Mouse (Mus musculus) kidney, embryonic 16.5 days (tissue): Measurements from ENCODE around the gene Endov. TPM values are rescaled to one million over a fixed set of nuclear protein-coding genes. Genes with fewer than 3 reads are reported as not detected.

Experiments used
- ATAC-seq: fragments of 200-750 bp; cut with Nextera tagmentation; 2 replicates; pipeline ENCODE4 v1.8.0; 2017; ENCODE audit warnings: moderate TSS enrichment; ENCODE audit not compliant: low FRiP score, low TSS enrichment
- H3K27ac ChIP-seq: fragments of 300-500 bp; sonication (generic); 2 replicates; pipeline ENCODE4 v1.5.1; 2014; ENCODE audit warnings: low read length
- H3K27me3 ChIP-seq: fragments of 300-500 bp; sonication (generic); 2 replicates; pipeline ENCODE4 v1.6.1; 2014; ENCODE audit warnings: low read length, control low read depth, mixed read lengths; ENCODE audit not compliant: insufficient read depth
- H3K36me3 ChIP-seq: fragments of 300-500 bp; sonication (generic); 2 replicates; pipeline ENCODE4 v1.6.1; 2014; ENCODE audit warnings: low read length, control low read depth, mixed read lengths; ENCODE audit not compliant: insufficient read depth
- H3K4me1 ChIP-seq: fragments of 300-500 bp; sonication (generic); 2 replicates; pipeline ENCODE4 v1.6.1; 2014; ENCODE audit warnings: low read length, control low read depth, mixed read lengths; ENCODE audit not compliant: insufficient read depth
- H3K4me2 ChIP-seq: fragments of 300-500 bp; sonication (generic); replicated peaks from 2 replicates; pipeline ENCODE4 v1.6.1; 2014; ENCODE audit warnings: low read depth, low read length
- H3K4me3 ChIP-seq: fragments of 300-500 bp; sonication (generic); 2 replicates; pipeline ENCODE4 v1.5.1; 2014; ENCODE audit warnings: mild to moderate bottlenecking, low read length
- H3K9ac ChIP-seq: fragments of 300-500 bp; sonication (generic); replicated peaks from 2 replicates; pipeline ENCODE4 v1.6.1; 2014; ENCODE audit warnings: low read length
- H3K9me3 ChIP-seq: fragments of 300-500 bp; sonication (generic); 2 replicates; pipeline ENCODE4 v1.6.1; 2016; ENCODE audit warnings: low read length, control low read depth
- WGBS: fragments of 180-500 bp; shearing (Covaris S2); extraction: QIAGEN DNeasy Blood & Tissue Kit; methylation state at CpG from one replicate; pipeline ENCODE4 v1.1.7; 2014; 5-methylcytosine and 5-hydroxymethylcytosine counted together
- polyA plus RNA-seq: library from polyadenylated mRNA; unstranded; fragments of >200 nt; fragmentation: Nextera tagmentation; extraction: Ambion mirVana; gene quantifications from 2 replicates; pipeline ENCODE4 v1.2.1, GENCODE M21; 2015

Endov gene
- polyA plus RNA-seq, 1 experiment from 2014 or later, result 18.0 TPM

DNA sequence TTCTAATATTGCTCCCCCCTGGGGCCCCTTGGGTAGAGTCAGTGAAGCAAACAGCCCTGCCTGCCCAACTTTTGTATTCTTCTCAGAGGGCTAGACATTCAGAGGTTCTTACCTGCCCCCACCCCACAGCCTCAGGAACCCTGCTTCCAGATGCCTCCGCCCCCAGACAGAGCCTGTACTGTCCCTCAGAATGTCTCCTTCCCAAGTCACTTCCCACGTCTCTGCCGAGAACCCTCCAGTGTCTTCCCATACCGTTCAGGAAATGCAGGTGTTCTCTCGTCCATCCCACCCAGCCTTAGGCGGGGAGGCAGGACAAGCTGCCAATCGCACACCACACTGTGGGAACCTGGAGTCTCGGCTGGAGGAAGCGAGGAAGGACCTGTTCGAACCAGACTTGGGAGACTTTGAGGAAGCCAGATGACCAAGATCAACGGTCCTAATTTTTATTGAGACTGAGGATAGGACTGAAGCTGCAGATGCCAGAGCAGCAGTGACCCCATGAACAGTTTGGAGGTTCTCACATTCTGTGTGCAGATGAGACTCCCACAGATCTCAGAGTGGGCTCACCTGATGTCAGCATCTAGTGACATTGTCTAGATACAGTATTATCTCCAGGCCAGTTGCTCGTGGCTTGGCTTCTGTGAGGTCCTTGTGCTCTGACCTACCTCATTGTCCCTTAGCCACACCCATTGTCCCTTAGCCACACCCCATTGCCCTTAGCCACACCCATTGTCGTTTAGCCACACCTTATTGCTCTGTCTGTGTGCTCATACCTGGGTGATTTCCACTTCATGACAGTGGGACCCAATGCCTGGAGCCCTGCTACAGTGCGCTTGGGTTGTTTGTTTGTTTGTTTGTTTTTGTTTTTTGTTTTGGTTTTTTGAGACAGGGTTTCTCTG lies 35.2 kb downstream of the Endov start:
- Histone ChIP-seq H3K27me3 (no peaks in the 10 kb centered on the region), H3K9ac (no peak overlapping the region), H3K27ac (no peak overlapping the region), H3K4me1 (no peaks in the 10 kb centered on the region), H3K9me3 (no peaks in the 10 kb centered on the region; the same call in 1 of the 2 replicates), H3K4me3 (no peak overlapping the region), H3K36me3 (no peaks in the 10 kb centered on the region), H3K4me2 (no peak overlapping the region)
- ATAC-seq, result no peak
- 81% methylated on average over 14 of the region's 14 CpGs for WGBS

- no peak overlapping the region for H3K4me3 ChIP-seq
- H3K9ac ChIP-seq, result no peak overlapping the region
- no peak for ATAC-seq
- H3K27ac ChIP-seq, result no peak overlapping the region
- no peaks in the 10 kb centered on the region for H3K36me3 ChIP-seq
- no peaks in the 10 kb centered on the region for H3K4me1 ChIP-seq
- no peaks in the 10 kb centered on the region for H3K27me3 ChIP-seq
- H3K9me3 ChIP-seq, result no peaks in the 10 kb centered on the region
- H3K4me2 ChIP-seq, result no peak overlapping the region
- 61% methylated on average over 11 of the region's 11 CpGs for WGBS
These were observed 37.8 kb downstream of the Endov start for GRCm38 (mm10) chr11:119528930-119529329.

- H3K4me2 ChIP-seq, result no peak overlapping the region
- H3K4me3 ChIP-seq, result no peak overlapping the region
- ATAC-seq, result no peak
- H3K27ac ChIP-seq, result no peak overlapping the region
- H3K36me3 ChIP-seq, result no peaks in the 10 kb centered on the region
- H3K9me3 ChIP-seq, result no peaks in the 10 kb centered on the region
- H3K9ac ChIP-seq, result no peak overlapping the region
- H3K4me1 ChIP-seq, result no peaks in the 10 kb centered on the region
- no peaks in the 10 kb centered on the region for H3K27me3 ChIP-seq
- WGBS, result 71% methylated on average over 8 of the region's 8 CpGs
These were observed 41.3 kb downstream of the Endov start for GRCm38 (mm10) chr11:119532460-119532859.

DNA sequence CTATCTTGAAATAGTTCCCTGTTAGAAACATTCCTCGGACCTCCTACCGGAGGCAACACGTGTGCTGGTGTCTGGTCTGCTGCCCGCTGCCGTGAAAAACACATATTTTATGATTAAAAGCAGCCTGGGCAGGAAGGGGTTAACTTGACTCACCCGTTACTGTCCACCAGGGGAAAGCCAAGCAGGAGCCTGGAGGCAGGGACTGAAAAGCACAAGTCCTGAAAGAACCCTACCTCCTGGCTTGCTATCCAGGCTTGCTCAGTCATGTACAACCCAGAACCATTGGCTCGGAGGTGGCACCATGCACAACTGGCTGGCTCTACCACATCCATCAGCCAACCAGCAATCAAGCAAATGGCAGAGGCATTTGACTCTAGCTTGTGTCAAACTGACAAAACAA lies 42.6 kb downstream of the Endov start:
- 63% methylated on average over 7 of the region's 7 CpGs for WGBS
- no peak overlapping the region for H3K27ac ChIP-seq
- no peaks in the 10 kb centered on the region for H3K27me3 ChIP-seq
- H3K36me3 ChIP-seq, result no peaks in the 10 kb centered on the region
- no peak overlapping the region for H3K9ac ChIP-seq
- H3K4me3 ChIP-seq, result no peak overlapping the region
- ATAC-seq, result no peak
- no peak overlapping the region for H3K4me2 ChIP-seq
- H3K4me1 ChIP-seq, result no peaks in the 10 kb centered on the region
- H3K9me3 ChIP-seq, result no peaks in the 10 kb centered on the region

DNA sequence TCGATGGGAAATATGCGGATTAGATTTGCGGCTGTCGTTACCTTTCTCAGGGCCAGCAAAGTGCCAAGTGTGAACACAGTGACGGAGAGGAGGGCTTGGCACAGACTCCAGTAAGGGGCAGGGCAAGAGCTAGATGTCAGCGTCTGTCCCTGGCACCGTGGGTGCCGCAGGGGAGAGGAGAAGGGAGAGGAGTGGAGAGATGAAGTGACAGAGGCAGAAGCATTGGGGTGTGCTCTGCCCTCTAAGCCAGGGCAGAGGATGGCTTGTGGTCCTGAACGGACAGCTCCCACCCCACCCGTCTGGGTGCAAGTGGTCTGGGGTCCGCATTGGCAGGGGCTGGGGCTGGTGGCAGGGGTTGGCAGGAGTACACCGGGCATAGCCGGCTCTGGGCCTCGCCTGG lies 48.8 kb downstream of the Endov start:
- Histone ChIP-seq H3K4me2 (no peak overlapping the region), H3K36me3 (no peaks in the 10 kb centered on the region), H3K27ac (no peak overlapping the region), H3K27me3 (peaks cover 28% of the 10 kb centered on the region), H3K9me3 (no peaks in the 10 kb centered on the region), H3K4me3 (no peak overlapping the region), H3K9ac (no peak overlapping the region), H3K4me1 (no peaks in the 10 kb centered on the region)
- WGBS, result 36% methylated on average over 14 of the region's 14 CpGs
- no peak for ATAC-seq

DNA sequence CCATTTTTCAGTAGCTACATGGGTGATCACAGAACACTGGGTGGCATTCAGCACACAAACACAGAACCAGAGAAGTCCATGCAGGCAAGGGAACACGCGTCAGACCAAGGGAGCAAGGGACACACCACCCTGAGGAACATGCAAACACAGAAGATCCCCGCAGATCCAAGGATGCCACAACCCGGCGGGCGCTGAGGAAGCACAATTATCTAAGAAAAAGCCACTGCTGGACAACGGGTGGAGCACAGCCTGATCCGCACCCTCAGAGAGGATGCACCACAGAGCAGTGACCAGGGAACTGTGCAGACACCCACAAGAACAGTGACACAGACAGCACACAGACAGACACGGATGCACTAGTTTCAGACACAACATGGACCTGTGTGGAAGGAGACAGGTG lies 49.4 kb downstream of the Endov start:
- Histone ChIP-seq H3K27ac (no peak overlapping the region), H3K4me1 (peaks cover 1% of the 10 kb centered on the region), H3K36me3 (no peaks in the 10 kb centered on the region), H3K4me3 (no peak overlapping the region), H3K9me3 (no peaks in the 10 kb centered on the region), H3K4me2 (no peak overlapping the region), H3K9ac (no peak overlapping the region), H3K27me3 (peaks cover 34% of the 10 kb centered on the region)
- no peak for ATAC-seq
- WGBS, result 80% methylated on average over 9 of the region's 9 CpGs

GRCm38 (mm10) chr11:119541082-119541481 lies 49.9 kb downstream of the Endov start:
- H3K4me2 ChIP-seq, result no peak overlapping the region
- H3K9me3 ChIP-seq, result no peaks in the 10 kb centered on the region
- peaks cover 39% of the 10 kb centered on the region for H3K27me3 ChIP-seq
- WGBS, result 68% methylated on average over 9 of the region's 9 CpGs
- H3K36me3 ChIP-seq, result no peaks in the 10 kb centered on the region
- H3K4me3 ChIP-seq, result no peak overlapping the region
- ATAC-seq, result no peak
- peaks cover 6% of the 10 kb centered on the region for H3K4me1 ChIP-seq
- H3K9ac ChIP-seq, result no peak overlapping the region
- no peak overlapping the region for H3K27ac ChIP-seq

GRCm38 (mm10) chr11:119542371-119542770 lies 51.2 kb downstream of the Endov start:
- Histone ChIP-seq H3K27me3 (peaks cover 51% of the 10 kb centered on the region), H3K9me3 (no peaks in the 10 kb centered on the region), H3K4me1 (peaks cover 19% of the 10 kb centered on the region), H3K9ac (no peak overlapping the region), H3K36me3 (no peaks in the 10 kb centered on the region), H3K4me2 (no peak overlapping the region), H3K27ac (no peak overlapping the region), H3K4me3 (no peak overlapping the region)
- ATAC-seq, result no peak
- 47% methylated on average over 9 of the region's 9 CpGs for WGBS

DNA sequence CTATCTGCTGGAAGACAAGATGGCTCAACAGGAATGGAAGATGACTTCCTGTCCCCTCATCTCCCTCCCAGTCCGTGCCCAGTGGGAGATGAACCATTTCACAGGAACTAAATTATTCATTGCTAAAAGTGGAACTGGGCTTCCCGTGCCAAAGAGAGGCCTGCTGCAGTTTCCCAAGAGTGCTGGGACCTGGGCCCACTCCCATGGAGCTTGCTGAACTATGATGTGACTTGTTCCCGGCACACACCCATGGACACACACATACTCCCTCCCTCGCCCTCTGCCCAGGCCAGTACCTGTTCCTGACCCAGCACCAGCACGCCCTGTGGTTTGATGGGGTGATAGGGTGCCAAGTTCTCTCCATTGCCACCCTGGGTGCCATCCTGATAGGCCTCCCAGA lies 51.7 kb downstream of the Endov start:
- H3K4me1 ChIP-seq, result peaks cover 24% of the 10 kb centered on the region
- no peak overlapping the region for H3K4me2 ChIP-seq
- no peaks in the 10 kb centered on the region for H3K36me3 ChIP-seq
- 77% methylated on average over 5 of the region's 5 CpGs for WGBS
- no peak overlapping the region for H3K9ac ChIP-seq
- no peak for ATAC-seq
- H3K27ac ChIP-seq, result no peak overlapping the region
- H3K4me3 ChIP-seq, result no peak overlapping the region
- no peaks in the 10 kb centered on the region for H3K9me3 ChIP-seq
- H3K27me3 ChIP-seq, result peaks cover 56% of the 10 kb centered on the region

DNA sequence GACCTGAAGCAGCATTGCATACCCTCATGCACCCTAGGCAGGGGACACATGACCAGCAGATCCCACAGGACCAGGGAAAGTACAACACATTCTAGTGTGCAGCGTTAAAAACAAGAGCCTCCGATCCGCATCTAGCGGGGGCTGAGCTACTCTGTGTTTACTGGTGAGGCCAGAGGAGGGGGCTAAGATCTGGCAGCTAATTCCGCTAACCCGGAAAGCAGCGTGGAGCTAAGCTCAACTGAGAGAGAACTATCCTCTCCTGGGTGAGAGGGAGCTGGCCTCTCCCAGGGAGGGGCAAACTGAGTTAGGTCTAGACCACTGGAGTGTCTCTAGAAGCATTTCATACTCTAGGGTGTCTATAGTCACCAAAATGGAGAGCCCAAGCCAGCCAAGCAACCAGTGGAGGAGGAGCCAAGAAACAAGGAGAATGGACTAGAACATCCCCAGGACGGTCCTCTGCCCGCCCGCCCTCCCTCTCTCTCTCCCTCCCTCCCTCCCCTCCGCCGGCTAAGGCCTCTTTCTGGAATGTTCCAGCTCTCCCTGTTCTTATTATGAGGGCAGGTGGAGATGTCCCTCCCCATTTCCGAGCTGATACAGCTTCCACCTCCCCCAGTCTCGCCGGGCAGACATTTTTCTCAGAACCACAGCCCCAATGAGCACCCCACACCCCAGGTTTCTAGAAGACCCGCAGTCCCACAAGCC lies 52.8 kb downstream of the Endov start:
- ATAC-seq, result no peak
- 55% methylated on average over 16 of the region's 16 CpGs for WGBS

More for the DNA sequence above, 52.8 kb downstream of the Endov start:
- no peaks in the 10 kb centered on the region for H3K36me3 ChIP-seq
- H3K27me3 ChIP-seq, result peaks cover 67% of the 10 kb centered on the region
- no peak overlapping the region for H3K9ac ChIP-seq
- H3K4me3 ChIP-seq, result no peak overlapping the region
- no peaks in the 10 kb centered on the region for H3K9me3 ChIP-seq
- H3K4me2 ChIP-seq, result no peak overlapping the region
- H3K27ac ChIP-seq, result no peak overlapping the region
- peaks cover 34% of the 10 kb centered on the region for H3K4me1 ChIP-seq
